Mouse (Mus musculus) bone marrow, adult 2 months (tissue): ENCODE measurements around the gene Hibadh.

Experiments
- CTCF ChIP-seq: fragments of 200-500 bp; IDR thresholded peaks from 2 replicates; pipeline ENCODE4 v1.5.1; 2011; ENCODE audit warnings: low read length, control low read depth; ENCODE audit not compliant: control insufficient read depth, insufficient read depth
- POLR2A ChIP-seq: fragments of 200-500 bp; IDR thresholded peaks from 2 replicates; pipeline ENCODE4 v1.6.1; 2011; ENCODE audit warnings: low read depth, mild to moderate bottlenecking, control low read depth, low read length, borderline replicate concordance; ENCODE audit not compliant: control insufficient read depth

DNA sequence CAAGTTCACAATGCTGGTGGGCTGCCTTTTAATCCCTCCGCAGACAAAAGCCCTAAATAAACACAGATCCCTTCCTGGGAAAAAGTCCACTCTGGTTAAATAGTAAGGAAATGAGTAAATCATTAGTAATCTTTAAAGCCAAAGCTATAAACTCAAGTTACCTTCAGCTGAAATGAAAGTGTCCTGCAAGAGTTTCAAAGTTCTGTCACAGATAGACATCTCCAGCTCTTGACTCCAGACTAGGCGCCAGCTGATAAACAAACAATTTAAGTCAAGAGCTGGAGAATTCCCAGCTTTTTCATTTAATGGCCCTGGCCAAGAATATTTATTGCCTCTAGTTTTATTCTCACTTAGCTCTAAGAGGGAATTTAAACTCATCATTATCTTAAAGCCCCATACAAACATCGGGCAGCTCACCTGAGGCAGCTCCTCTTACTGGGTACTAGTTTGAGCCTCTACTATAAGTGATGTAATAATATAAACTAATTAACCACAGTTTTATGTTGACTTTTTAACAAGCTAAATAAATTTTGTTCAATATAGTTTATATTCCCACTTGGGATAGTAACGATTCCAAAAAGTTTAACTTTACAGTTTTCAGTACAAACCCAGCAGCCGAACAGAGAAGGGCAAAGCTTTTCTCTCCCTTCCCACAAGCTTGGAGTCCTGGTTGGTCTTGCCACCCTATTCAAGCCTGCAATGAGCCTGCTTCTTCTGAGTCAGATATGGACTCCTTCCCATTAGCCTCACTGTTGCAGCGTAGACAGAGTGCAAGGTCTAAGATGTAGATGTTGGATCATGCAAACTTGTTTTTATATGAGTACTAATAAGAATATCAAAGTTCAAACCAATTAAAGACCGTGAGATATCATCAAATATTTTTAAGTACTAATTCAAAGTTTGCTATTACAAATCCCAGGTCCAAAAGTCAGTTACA, 38.2 kb downstream of the Hibadh start:
- no peak for TF ChIP-seq POLR2A
- no peak for TF ChIP-seq CTCF
